Mouse (Mus musculus) neutrophil, adult 65 days (primary cell): ENCODE results near the gene Olfr117. TPM values are rescaled to one million over a fixed set of nuclear protein-coding genes. Genes with fewer than 3 reads are reported as not detected.

ENCODE experiments used
- total RNA-seq: library from RNA; stranded (reverse); gene quantifications from 2 replicates; pipeline ENCODE4 v1.2.4, GENCODE M21; 2023

The Olfr117 gene
- total RNA-seq, result not detected in 2 replicates

GRCm38 (mm10) chr17:37663682-37664081 lies at the start of gene Olfr117:
Gene Olfr117 (minus strand): TSS chr17:37663782.

GRCm38 (mm10) chr17:37696264-37696663 lies 32.7 kb upstream of the Olfr117 start, which contains the start of gene Olfr119:
Gene Olfr119 (plus strand): TSS chr17:37696564.

GRCm38 (mm10) chr17:37666688-37667087 lies 3.1 kb upstream of the Olfr117 start, which contains the start of gene Olfr118:
Gene Olfr118 (plus strand): TSS chr17:37666988.

GRCm38 (mm10) chr17:37627009-37627408 lies 36.6 kb downstream of the Olfr117 start, which contains the start of the genes Olfr115 and Olfr116:
Gene Olfr115 (minus strand): TSS chr17:37627109.
Gene Olfr116 (minus strand): TSS chr17:37627199.

Other genes starting within 250 kb of the Olfr117 start
- not detected in 2 replicates for gene Olfr108, start 218.3 kb downstream of the Olfr117 start, total RNA-seq
- not detected in 2 replicates for gene Olfr109, start 204.9 kb downstream of the Olfr117 start, total RNA-seq
- not detected in 2 replicates for gene H2-M2, start 180.2 kb downstream of the Olfr117 start, total RNA-seq
- not detected in 2 replicates for gene Olfr110, start 171.3 kb downstream of the Olfr117 start, total RNA-seq
- gene Olfr111, start 155.8 kb downstream of the Olfr117 start, total RNA-seq, result not detected in 2 replicates
- gene Olfr112, start 94.3 kb downstream of the Olfr117 start, total RNA-seq, result not detected in 2 replicates
- not detected in 2 replicates for gene Olfr113, start 86.1 kb downstream of the Olfr117 start, total RNA-seq
- not detected in 2 replicates for gene Olfr114, start 71.0 kb downstream of the Olfr117 start, total RNA-seq
- gene Olfr115, start 36.7 kb downstream of the Olfr117 start, total RNA-seq, result not detected in 2 replicates
- not detected in 2 replicates for gene Olfr116, start 36.6 kb downstream of the Olfr117 start, total RNA-seq
- gene Olfr118, start 3.2 kb upstream of the Olfr117 start, total RNA-seq, result not detected in 2 replicates
- gene Olfr119, start 32.8 kb upstream of the Olfr117 start, total RNA-seq, result not detected in 2 replicates
- not detected in 2 replicates for gene Olfr120, start 58.0 kb upstream of the Olfr117 start, total RNA-seq
- not detected in 2 replicates for gene Olfr121, start 85.1 kb upstream of the Olfr117 start, total RNA-seq
- gene Olfr122, start 104.8 kb upstream of the Olfr117 start, total RNA-seq, result not detected in 2 replicates
- not detected in 2 replicates for gene Olfr123, start 129.7 kb upstream of the Olfr117 start, total RNA-seq
- gene Olfr124, start 136.1 kb upstream of the Olfr117 start, total RNA-seq, result not detected in 2 replicates
- gene Olfr125, start 169.2 kb upstream of the Olfr117 start, total RNA-seq, result not detected in 2 replicates
- gene Olfr126, start 183.7 kb upstream of the Olfr117 start, total RNA-seq, result not detected in 2 replicates
- not detected in 2 replicates for gene Olfr127, start 236.7 kb upstream of the Olfr117 start, total RNA-seq